Mouse (Mus musculus): Measurements from ENCODE around the gene Bag6. TPM values are rescaled to one million over a fixed set of nuclear protein-coding genes. Genes with fewer than 3 reads are reported as not detected.
A peak's percentile ranks its signal among the peaks of the same experiment; 100 is the strongest.

Gene Bag6
- polyA plus RNA-seq, 1 experiment, result 411 TPM

GRCm38 (mm10) chr17:35195631-35196320 lies 60.8 kb downstream of the Bag6 start:
- under 1% methylated on average over 66 of the region's 66 CpGs for WGBS

GRCm38 (mm10) chr17:35196321-35196641 lies 61.3 kb downstream of the Bag6 start:
- WGBS, result 11% methylated on average over 9 of the region's 9 CpGs
- peak overlapping the region; percentile 67 for H3K4me3 ChIP-seq (ENCODE audit: control insufficient read depth, insufficient read depth, low read length)

More at GRCm38 (mm10) chr17:35195631-35196320, 60.8 kb downstream of the Bag6 start:
- Histone ChIP-seq H3K27me3 (ENCODE audit: control insufficient read depth, insufficient read depth, low read length) (no peaks in the 10 kb centered on the region), H3K4me3 (ENCODE audit: control insufficient read depth, insufficient read depth, low read length) (peak overlapping the region; percentile 67), H3K27ac (ENCODE audit: control insufficient read depth, insufficient read depth, low read length) (peak overlapping the region; percentile 96), H3K36me3 (ENCODE audit: control insufficient read depth, insufficient read depth, low read length) (no peaks in the 10 kb centered on the region), H3K4me1 (replicated peaks; ENCODE audit: control insufficient read depth, insufficient read depth, low read length) (peaks cover 49% of the 10 kb centered on the region)
- peak; percentile 97 for DNase-seq
- peak; percentile 92 for TF ChIP-seq POLR2A (IDR thresholded peaks at IDR 0.05; ENCODE audit: control insufficient read depth, extremely low read depth, insufficient read depth, low read length, poor library complexity)
- TF ChIP-seq CTCF (IDR thresholded peaks at IDR 0.05; ENCODE audit: borderline replicate concordance, control insufficient read depth, extremely low read depth, insufficient read depth, low read length, poor library complexity), result peak; percentile 99

More at GRCm38 (mm10) chr17:35196321-35196641, 61.3 kb downstream of the Bag6 start:
- Histone ChIP-seq H3K36me3 (ENCODE audit: control insufficient read depth, insufficient read depth, low read length) (no peaks in the 10 kb centered on the region), H3K27ac (ENCODE audit: control insufficient read depth, insufficient read depth, low read length) (peak overlapping the region; percentile 54), H3K27me3 (ENCODE audit: control insufficient read depth, insufficient read depth, low read length) (no peaks in the 10 kb centered on the region), H3K4me1 (replicated peaks; ENCODE audit: control insufficient read depth, insufficient read depth, low read length) (peaks cover 53% of the 10 kb centered on the region)
- no peak for DNase-seq
- TF ChIP-seq POLR2A (IDR thresholded peaks at IDR 0.05; ENCODE audit: control insufficient read depth, extremely low read depth, insufficient read depth, low read length, poor library complexity), result no peak
- TF ChIP-seq CTCF (IDR thresholded peaks at IDR 0.05; ENCODE audit: borderline replicate concordance, control insufficient read depth, extremely low read depth, insufficient read depth, low read length, poor library complexity), result no peak

Other genes with a start within 250 kb of the Bag6 start
- gene C2, start 236.9 kb upstream of the Bag6 start, polyA plus RNA-seq (2012; rRNA removed), result 12.9 and 18.4 TPM in 2 replicates
- gene Ehmt2, start 236.7 kb upstream of the Bag6 start, polyA plus RNA-seq (2012; rRNA removed), result 372 and 380 TPM in 2 replicates
- 0.33 and 0.59 TPM in 2 replicates for gene Slc44a4, start 220.7 kb upstream of the Bag6 start, polyA plus RNA-seq (2012; rRNA removed)
- 66.9 and 82.3 TPM in 2 replicates for gene Neu1, start 203.9 kb upstream of the Bag6 start, polyA plus RNA-seq (2012; rRNA removed)
- 22.7 and 26.5 TPM in 2 replicates for gene Hspa1b, start 175.9 kb upstream of the Bag6 start, polyA plus RNA-seq (2012; rRNA removed)
- not detected in 2 replicates for gene Gm20481, start 165.3 kb upstream of the Bag6 start, polyA plus RNA-seq (2012; rRNA removed)
- gene Hspa1a, start 163.0 kb upstream of the Bag6 start, polyA plus RNA-seq (2012; rRNA removed), result 10.0 and 12.2 TPM in 2 replicates
- gene Hspa1l, start 162.5 kb upstream of the Bag6 start, polyA plus RNA-seq (2012; rRNA removed), result 0.06 and 0.28 TPM in 2 replicates
- 207 and 265 TPM in 2 replicates for gene Lsm2, start 153.3 kb upstream of the Bag6 start, polyA plus RNA-seq (2012; rRNA removed)
- 404 and 545 TPM in 2 replicates for gene Vars, start 134.2 kb upstream of the Bag6 start, polyA plus RNA-seq (2012; rRNA removed)
- 1.1 and 1.5 TPM in 2 replicates for gene Vwa7, start 118.6 kb upstream of the Bag6 start, polyA plus RNA-seq (2012; rRNA removed)
- gene Sapcd1, start 107.2 kb upstream of the Bag6 start, polyA plus RNA-seq (2012; rRNA removed), result 12.3 and 18.3 TPM in 2 replicates
- 15.5 and 20.0 TPM in 2 replicates for gene Msh5, start 88.4 kb upstream of the Bag6 start, polyA plus RNA-seq (2012; rRNA removed)
- gene Clic1, start 85.2 kb upstream of the Bag6 start, polyA plus RNA-seq (2012; rRNA removed), result 316 and 321 TPM in 2 replicates
- 54.0 and 55.3 TPM in 2 replicates for gene Ddah2, start 76.1 kb upstream of the Bag6 start, polyA plus RNA-seq (2012; rRNA removed)
- gene Ly6g6c, start 69.8 kb upstream of the Bag6 start, polyA plus RNA-seq (2012; rRNA removed), result 3.6 and 5.0 TPM in 2 replicates
- 0.18 and 0.20 TPM in 2 replicates for gene Mpig6b, start 69.0 kb upstream of the Bag6 start, polyA plus RNA-seq (2012; rRNA removed)
- gene Ly6g6e, start 58.3 kb upstream of the Bag6 start, polyA plus RNA-seq (2012; rRNA removed), result 2.3 and 3.4 TPM in 2 replicates
- 0.59 and 1.5 TPM in 2 replicates for gene Ly6g6d, start 57.1 kb upstream of the Bag6 start, polyA plus RNA-seq (2012; rRNA removed)
- 0.66 and 1.3 TPM in 2 replicates for gene Ly6g6f, start 49.6 kb upstream of the Bag6 start, polyA plus RNA-seq (2012; rRNA removed)
- gene Abhd16a, start 45.9 kb upstream of the Bag6 start, polyA plus RNA-seq (2012; rRNA removed), result 191 and 202 TPM in 2 replicates
- 0.27 TPM in 1 of 2 replicates, not detected in the other for gene Ly6g5c, start 26.9 kb upstream of the Bag6 start, polyA plus RNA-seq (2012; rRNA removed)
- 5.9 and 8.3 TPM in 2 replicates for gene Ly6g5b, start 19.8 kb upstream of the Bag6 start, polyA plus RNA-seq (2012; rRNA removed)
- 35.2 and 37.8 TPM in 2 replicates for gene Gpank1, start 13.7 kb upstream of the Bag6 start, polyA plus RNA-seq (2012; rRNA removed)
- 500 and 515 TPM in 2 replicates for gene Csnk2b, start 13.1 kb upstream of the Bag6 start, polyA plus RNA-seq (2012; rRNA removed)
- gene D17H6S53E, start 8.8 kb upstream of the Bag6 start, polyA plus RNA-seq (2012; rRNA removed), result 12.9 and 16.0 TPM in 2 replicates
- 0.55 and 0.85 TPM in 2 replicates for gene Apom, start 3.1 kb upstream of the Bag6 start, polyA plus RNA-seq (2012; rRNA removed)
- 770 and 778 TPM in 2 replicates for gene Prrc2a, start 29.7 kb downstream of the Bag6 start, polyA plus RNA-seq (2012; rRNA removed)
- gene Aif1, start 40.9 kb downstream of the Bag6 start, polyA plus RNA-seq (2012; rRNA removed), result 5.4 and 8.9 TPM in 2 replicates
- 30.7 and 49.6 TPM in 2 replicates for gene Lst1, start 53.3 kb downstream of the Bag6 start, polyA plus RNA-seq (2012; rRNA removed)
- 358 and 375 TPM in 2 replicates for gene Ltb, start 59.3 kb downstream of the Bag6 start, polyA plus RNA-seq (2012; rRNA removed)
- gene Tnf, start 66.8 kb downstream of the Bag6 start, polyA plus RNA-seq (2012; rRNA removed), result 11.3 and 11.4 TPM in 2 replicates
- 14.4 and 14.5 TPM in 2 replicates for gene Lta, start 70.2 kb downstream of the Bag6 start, polyA plus RNA-seq (2012; rRNA removed)
- 0.29 TPM in 1 of 2 replicates, not detected in the other for gene Gm16181, start 85.7 kb downstream of the Bag6 start, polyA plus RNA-seq (2012; rRNA removed)
- 7.9 TPM in 2 replicates for gene Atp6v1g2, start 98.5 kb downstream of the Bag6 start, polyA plus RNA-seq (2012; rRNA removed)
- gene Nfkbil1, start 100.6 kb downstream of the Bag6 start, polyA plus RNA-seq (2012; rRNA removed), result 34.2 and 41.3 TPM in 2 replicates
- gene Ddx39b, start 106.6 kb downstream of the Bag6 start, polyA plus RNA-seq (2012; rRNA removed), result 778 and 831 TPM in 2 replicates
- 873 and 1,061 TPM in 2 replicates for gene H2-D1, start 127.6 kb downstream of the Bag6 start, polyA plus RNA-seq (2012; rRNA removed)
- gene H2-Q1, start 185.2 kb downstream of the Bag6 start, polyA plus RNA-seq (2012; rRNA removed), result 4.6 and 6.7 TPM in 2 replicates
- gene H2-Q2, start 207.1 kb downstream of the Bag6 start, polyA plus RNA-seq (2012; rRNA removed), result 142 and 170 TPM in 2 replicates
- 272 and 274 TPM in 2 replicates for gene H2-Q4, start 244.4 kb downstream of the Bag6 start, polyA plus RNA-seq (2012; rRNA removed)

Measured in thymus, adult 2 months (tissue).